Mouse (Mus musculus): ENCODE results near the gene Polr2b.

Polr2b gene

DNA sequence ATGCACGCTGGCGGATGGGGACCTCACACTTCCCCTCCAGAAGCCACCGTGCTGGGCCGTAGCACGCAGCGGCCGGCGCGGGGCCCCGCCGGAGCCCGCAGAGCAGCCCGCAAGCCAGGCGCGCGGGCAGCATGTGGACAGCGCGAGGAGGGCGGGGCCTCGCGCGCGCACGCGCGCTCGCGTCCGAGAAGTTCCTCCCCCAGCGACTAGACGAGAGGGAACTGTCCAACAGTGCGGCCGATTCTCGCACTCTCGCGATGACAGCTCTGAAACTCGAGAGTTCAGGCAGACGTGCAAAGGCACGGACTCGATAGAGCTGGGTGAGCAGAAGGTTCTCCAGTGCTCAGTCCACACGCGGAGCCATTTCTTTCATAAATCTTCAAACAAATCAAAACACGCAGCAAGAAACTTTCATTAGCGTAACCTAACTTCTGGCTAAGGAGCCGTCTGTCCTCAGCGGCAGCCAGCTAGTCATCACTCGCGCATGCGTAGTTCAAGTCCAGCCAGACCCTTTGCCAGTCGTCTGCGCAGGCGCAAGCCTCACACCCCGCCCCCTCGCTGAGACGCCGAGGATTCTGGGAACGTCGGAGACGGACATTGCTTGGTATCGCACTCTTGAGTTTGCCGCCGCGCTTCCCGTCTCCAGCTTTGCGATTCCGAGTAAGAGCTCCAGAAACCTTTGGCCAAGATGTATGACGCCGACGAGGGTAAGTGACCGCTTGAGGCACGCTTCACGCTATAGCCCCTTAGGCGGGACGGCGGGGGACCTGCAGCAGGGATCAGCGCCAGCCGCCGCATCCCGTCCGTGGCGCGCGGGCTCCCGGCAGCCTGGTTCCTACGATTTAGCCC, at the start of gene Polr2b, which contains the start of gene Noa1:
Gene Polr2b, plus strand, starts transcription at position 224 of the 849 bp plus-strand sequence.
Gene Noa1, minus strand, starts transcription at position 161 of the 849 bp plus-strand sequence.
- peak; percentile 69 for DNase-seq (ENCODE audit: extremely low read depth, low read depth, low spot score)

DNA sequence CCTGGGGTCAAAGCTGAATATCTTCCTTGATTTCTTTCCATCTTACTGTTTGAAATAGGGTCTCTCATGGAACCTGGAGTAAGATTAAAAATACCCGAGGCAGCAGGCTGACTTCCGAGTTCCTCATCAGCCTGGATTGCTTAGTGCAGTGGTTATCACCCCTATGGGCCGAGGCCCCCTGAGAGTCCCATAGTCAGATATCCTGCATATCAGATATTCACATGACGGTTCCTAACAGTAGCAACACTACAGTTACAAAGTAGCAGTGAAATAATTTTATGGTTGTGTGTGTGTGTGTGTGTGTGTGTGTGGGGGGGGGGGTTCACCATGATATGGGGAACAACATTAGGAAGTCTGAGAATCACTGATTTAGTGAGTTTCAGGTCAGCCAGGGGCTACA, 48.8 kb upstream of the Polr2b start:
- no peak for DNase-seq (ENCODE audit: extremely low read depth, low read depth, low spot score)

- DNase-seq (ENCODE audit: extremely low read depth, low read depth, low spot score), result no peak
Measured at GRCm38 (mm10) chr5:77262105-77262504, 47.8 kb upstream of the Polr2b start.

DNA sequence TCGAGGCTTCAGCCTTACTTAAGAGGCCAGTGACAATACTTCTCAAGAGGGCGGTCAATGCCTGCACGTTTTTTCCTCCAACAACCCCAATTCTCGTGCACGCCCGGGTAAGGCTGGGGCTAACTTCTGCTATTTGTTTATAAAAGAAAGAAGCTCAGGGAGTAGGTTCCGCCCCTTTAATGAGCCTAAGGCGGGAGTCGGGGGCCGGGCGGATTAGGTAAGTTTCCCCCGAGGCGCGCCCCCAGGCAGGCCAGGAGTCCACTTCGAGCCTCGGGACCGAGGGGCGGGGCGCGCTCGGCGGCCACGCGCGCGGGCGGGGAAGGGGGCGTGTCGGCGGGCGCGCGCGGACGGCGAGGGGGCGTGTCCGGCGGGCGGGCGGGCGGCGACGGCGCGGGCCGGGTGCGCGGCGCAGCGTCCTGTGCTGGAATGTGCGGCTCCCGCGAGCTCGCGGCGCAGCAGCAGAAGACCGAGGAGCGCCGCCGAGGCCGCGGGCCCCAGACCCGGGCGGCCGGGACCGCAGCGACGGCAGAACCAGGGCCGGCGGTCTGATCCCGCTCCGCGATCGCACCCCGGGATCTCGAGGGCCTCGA, 44.8 kb upstream of the Polr2b start, which contains the start of gene Rest:
Gene Rest, plus strand, starts transcription at position 411 of the 590 bp plus-strand sequence.
- no peak for DNase-seq (ENCODE audit: extremely low read depth, low read depth, low spot score)

DNA sequence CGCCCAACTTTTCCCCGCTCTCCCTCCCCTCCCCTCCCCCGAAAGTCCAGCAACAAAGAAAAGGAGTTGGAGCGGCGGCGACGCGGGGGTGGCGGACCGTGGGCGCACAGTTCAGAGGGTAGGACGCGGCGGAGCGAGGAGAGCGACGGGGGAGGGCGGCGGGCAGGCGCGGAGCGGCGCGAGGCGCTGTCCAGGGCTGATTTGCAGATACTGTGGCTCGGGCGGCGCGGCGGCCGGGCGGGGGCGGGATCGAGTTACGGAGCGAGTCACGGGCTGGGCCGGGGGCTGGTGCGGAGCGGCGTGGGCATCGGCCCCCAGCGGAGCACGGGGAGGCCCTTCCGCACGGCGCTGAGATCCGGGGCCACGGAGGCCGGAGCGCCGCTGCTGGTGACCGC, 44.3 kb upstream of the Polr2b start:
- DNase-seq (ENCODE audit: extremely low read depth, low read depth, low spot score), result no peak

GRCm38 (mm10) chr5:77266066-77266885, 43.7 kb upstream of the Polr2b start:
- no peak for DNase-seq (ENCODE audit: extremely low read depth, low read depth, low spot score)

DNA sequence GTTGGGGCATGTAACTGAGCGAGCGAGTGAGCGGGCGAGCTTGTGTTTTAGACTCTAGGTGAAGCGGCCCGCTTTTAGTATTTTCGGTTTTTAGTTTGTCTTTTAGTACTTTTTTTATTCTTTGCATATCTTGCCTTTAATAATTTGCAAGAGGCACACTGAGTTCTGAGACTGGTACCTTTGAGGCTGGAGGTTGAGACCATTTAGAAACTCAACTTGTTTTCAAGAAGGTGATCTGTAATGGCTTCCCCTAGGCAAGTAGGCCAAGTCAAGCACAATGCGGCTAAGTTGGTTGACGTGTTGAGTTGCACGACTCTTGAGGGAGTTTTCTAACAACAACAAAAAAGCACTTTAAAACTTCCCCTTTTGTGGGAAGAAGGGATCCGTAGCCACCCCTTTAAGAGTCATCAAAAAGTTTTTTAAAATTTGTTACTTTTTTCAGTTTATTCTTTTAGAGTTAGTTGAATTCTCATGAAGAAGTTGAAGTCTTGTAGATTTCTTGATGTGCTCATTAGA, 43.0 kb upstream of the Polr2b start:
- no peak for DNase-seq (ENCODE audit: extremely low read depth, low read depth, low spot score)

DNA sequence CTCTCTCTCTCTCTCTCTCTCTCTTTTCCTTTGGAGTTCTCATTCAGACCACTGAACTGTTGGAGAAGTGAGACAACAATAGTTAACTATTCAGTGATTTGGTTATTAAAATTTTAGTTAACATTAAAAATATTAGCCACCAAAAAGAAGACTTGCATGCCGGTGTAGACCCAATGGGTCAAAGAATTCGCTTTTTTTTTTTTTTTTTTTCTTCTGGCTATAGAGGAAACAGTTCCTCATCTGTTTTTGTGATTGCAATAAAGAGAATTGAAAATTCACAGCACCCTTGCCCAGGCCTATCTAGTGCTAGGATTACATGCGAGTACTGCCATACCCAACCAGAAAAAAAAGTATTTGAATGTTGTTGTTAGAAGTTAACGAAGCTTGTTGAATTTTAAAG, 42.5 kb upstream of the Polr2b start:
- DNase-seq (ENCODE audit: extremely low read depth, low read depth, low spot score), result no peak

GRCm38 (mm10) chr5:77267957-77268624, 41.9 kb upstream of the Polr2b start:
- no peak for DNase-seq (ENCODE audit: extremely low read depth, low read depth, low spot score)

DNA sequence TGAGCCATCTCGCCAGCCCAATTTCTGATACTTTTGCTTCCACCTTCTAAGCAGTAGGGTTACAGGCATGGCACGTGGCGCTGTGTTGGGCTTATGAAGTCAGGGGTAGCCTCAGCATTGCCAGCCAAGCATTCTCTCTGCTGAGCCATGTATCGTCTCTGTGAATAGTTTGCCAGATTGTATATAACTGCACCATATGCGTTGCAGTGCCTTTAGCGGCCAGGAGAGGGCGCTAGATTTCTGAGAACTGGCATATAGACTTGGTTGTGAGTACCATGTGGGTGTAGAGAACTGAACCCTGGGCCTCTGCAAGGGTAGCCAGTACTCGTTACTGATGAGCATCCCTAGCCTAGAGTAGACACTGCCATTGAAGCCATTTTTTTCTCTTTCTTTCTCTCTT, 40.5 kb upstream of the Polr2b start:
- DNase-seq (ENCODE audit: extremely low read depth, low read depth, low spot score), result no peak

DNA sequence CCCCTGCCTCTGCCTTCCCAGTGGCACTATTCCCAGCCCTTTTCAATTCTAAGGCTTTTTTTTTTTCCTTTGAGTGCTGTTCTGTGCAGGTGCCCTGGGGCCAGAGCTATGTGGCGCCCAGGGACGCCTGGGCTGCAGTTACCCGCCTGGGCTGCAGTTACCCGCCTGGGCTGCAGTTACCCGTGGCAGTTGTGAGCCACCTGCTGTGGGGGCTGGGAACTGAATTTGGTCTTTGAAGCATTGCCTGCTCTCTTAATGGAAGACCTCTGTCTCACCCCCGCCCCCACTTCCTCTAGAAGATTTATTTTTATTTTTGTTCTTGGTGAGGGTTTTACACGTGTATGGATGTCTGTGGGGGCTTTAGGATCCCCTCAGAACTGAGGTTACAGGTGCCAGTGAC, 36.8 kb upstream of the Polr2b start:
- no peak for DNase-seq (ENCODE audit: extremely low read depth, low read depth, low spot score)

DNA sequence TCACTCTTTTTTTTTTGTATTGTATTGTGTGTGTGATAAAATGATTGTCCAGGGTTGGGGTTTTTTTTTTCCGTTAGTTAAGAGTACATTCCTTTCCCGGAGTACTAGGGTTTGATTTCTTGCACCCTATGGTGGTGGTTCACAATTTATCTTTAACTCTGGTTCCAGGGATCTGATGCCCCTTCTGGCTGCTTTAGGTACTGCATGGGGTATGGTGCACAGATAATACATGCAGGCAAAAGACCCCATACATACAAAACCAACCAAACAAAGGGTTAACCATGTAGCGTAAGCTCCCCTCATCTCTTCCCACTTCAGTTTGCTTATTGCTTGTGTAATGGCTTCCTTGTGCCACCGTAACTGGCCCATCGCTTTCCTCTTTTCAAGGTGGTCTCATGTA, 34.0 kb upstream of the Polr2b start:
- no peak for DNase-seq (ENCODE audit: extremely low read depth, low read depth, low spot score)

DNA sequence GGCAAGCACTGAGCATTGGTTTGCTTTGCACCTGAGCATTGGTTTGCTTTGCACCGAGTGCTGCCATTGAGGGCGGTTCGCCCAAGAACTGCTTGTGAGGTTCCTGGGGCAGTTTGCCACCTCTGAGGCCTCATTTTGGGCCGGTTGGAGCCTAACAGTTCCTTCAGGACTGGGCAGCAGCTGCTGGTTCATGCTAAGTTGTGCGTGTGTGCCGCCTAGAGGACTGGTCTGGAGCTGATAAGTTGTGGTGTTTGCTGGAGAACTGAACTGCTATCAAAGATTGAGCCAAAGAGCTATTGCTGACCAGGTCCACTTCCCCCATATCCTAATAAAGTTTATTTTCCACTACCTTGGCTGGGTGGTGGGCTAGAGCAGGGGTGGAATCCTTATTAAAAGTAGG, 32.7 kb upstream of the Polr2b start:
- DNase-seq (ENCODE audit: extremely low read depth, low read depth, low spot score), result no peak

DNA sequence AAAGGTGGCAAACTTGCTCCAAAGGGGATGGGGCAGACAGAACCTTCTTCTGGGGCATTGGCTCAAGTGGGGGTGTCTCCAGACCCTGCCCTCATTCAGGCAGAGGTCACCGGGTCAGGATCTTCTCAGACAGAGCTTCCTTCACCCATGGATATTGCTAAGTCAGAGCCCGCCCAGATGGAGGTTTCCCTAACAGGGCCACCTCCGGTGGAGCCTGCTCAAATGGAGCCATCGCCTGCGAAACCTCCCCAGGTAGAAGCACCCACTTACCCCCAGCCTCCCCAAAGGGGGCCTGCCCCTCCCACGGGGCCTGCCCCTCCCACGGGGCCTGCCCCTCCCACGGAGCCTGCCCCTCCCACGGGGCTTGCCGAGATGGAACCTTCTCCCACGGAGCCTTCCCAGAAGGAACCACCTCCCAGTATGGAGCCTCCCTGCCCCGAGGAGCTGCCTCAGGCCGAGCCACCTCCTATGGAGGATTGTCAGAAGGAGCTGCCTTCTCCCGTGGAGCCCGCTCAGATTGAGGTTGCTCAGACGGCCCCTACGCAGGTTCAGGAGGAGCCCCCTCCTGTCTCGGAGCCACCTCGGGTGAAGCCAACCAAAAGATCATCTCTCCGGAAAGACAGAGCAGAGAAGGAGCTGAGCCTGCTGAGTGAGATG, 28.3 kb upstream of the Polr2b start:
- no peak for DNase-seq (ENCODE audit: extremely low read depth, low read depth, low spot score)

- DNase-seq (ENCODE audit: extremely low read depth, low read depth, low spot score), result no peak
Measured at GRCm38 (mm10) chr5:77282242-77282641, 27.7 kb upstream of the Polr2b start.

- no peak for DNase-seq (ENCODE audit: extremely low read depth, low read depth, low spot score)
Measured at GRCm38 (mm10) chr5:77285685-77286084, 24.3 kb upstream of the Polr2b start.

DNA sequence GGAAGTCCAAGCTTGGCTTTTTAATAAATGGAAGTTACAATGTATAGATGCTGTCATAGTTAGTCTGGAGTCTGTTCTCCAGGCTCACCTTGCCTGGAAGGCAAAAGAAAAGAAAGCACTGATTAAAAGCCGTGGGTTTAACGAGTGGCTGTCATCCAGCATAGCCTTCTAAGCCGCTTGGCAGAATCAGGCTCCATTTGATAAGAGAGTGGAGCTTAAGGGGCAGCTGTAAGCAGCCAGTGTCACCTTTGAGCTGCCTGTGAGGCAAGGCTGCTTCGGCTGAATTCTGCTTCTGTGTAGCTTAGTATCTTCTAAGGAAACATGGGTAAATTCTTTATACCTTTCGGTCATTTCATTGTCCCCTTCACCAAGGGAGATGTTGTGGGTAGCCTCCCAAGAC, 23.0 kb upstream of the Polr2b start:
- DNase-seq (ENCODE audit: extremely low read depth, low read depth, low spot score), result no peak

DNA sequence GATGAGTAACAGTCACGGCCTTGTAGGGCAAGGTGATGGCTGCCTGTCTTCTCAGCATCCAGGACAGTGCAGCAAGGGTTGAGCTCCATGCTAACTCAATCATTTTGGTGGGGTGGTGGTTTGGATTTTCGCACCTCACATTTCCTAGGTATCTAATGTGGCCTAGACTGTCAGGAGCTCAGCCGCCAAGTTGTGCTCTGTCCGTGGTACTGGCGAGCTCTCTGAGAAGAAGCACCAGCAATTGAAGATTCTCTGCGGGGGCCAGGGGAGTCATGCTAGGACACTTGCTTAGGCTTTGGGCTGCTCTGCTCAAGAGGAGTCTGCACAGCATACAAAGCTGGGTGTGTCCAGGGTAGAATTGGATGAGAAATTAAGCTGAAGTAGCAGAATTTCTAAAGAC, 22.0 kb upstream of the Polr2b start:
- no peak for DNase-seq (ENCODE audit: extremely low read depth, low read depth, low spot score)

- no peak for DNase-seq (ENCODE audit: extremely low read depth, low read depth, low spot score)
Measured at GRCm38 (mm10) chr5:77289686-77290085, 20.3 kb upstream of the Polr2b start.

DNA sequence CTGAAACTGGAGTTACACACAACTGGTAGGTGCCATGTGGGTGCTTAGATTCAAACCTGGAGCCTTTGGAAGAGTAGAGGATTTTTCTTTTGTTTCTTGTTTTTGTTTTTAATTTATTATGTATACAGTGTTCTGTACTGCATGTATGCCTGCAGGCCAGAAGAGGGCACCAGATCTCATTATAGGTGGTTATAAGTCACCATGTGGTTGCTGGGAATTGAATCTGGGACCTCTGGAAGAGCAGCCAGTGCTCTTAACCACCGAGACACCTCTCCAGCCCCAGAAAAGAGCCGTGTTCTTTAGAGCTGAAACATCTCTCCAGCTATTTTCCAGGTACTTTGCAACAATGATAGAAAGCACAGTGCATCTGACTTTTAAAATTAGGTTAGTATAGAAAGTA, 19.3 kb upstream of the Polr2b start:
- no peak for DNase-seq (ENCODE audit: extremely low read depth, low read depth, low spot score)
